Mouse (Mus musculus) forelimb bud, embryonic 11.5 days (tissue): ENCODE results near the gene Lemd2.

Source experiments
- DNase-seq: peaks from one replicate; pipeline ENCODE4 v3.0.0-alpha.2; 2012; ENCODE audit warnings: low read depth, low spot score

The Lemd2 gene

GRCm38 (mm10) chr17:27159169-27159568 is 45.1 kb downstream of the Lemd2 start:
- no peak for DNase-seq

GRCm38 (mm10) chr17:27158439-27158838 is 45.8 kb downstream of the Lemd2 start:
- no peak for DNase-seq

- no peak for DNase-seq
Observed at GRCm38 (mm10) chr17:27155752-27156151, 48.5 kb downstream of the Lemd2 start.

GRCm38 (mm10) chr17:27154881-27155280 is 49.4 kb downstream of the Lemd2 start:
- no peak for DNase-seq

- DNase-seq, result no peak
Observed at GRCm38 (mm10) chr17:27154256-27154655, 50.0 kb downstream of the Lemd2 start.

GRCm38 (mm10) chr17:27153773-27154193 is 50.5 kb downstream of the Lemd2 start:
- DNase-seq, result no peak

GRCm38 (mm10) chr17:27152976-27153723 is 51.1 kb downstream of the Lemd2 start:
- no peak for DNase-seq

GRCm38 (mm10) chr17:27151411-27151810 is 52.9 kb downstream of the Lemd2 start:
- no peak for DNase-seq

GRCm38 (mm10) chr17:27150871-27151270 is 53.4 kb downstream of the Lemd2 start:
- DNase-seq, result no peak

- DNase-seq, result peak; percentile 67
Observed at GRCm38 (mm10) chr17:27146323-27146923, 57.8 kb downstream of the Lemd2 start.

- DNase-seq, result no peak
Observed at GRCm38 (mm10) chr17:27144152-27144551, 60.1 kb downstream of the Lemd2 start.

- DNase-seq, result no peak
Observed at GRCm38 (mm10) chr17:27141971-27142450, 62.3 kb downstream of the Lemd2 start.

- DNase-seq, result no peak
Observed at GRCm38 (mm10) chr17:27140262-27140661, 64.0 kb downstream of the Lemd2 start.
